Mouse (Mus musculus): ENCODE measurements around the gene Pcyt2.

Pcyt2 gene

DNA sequence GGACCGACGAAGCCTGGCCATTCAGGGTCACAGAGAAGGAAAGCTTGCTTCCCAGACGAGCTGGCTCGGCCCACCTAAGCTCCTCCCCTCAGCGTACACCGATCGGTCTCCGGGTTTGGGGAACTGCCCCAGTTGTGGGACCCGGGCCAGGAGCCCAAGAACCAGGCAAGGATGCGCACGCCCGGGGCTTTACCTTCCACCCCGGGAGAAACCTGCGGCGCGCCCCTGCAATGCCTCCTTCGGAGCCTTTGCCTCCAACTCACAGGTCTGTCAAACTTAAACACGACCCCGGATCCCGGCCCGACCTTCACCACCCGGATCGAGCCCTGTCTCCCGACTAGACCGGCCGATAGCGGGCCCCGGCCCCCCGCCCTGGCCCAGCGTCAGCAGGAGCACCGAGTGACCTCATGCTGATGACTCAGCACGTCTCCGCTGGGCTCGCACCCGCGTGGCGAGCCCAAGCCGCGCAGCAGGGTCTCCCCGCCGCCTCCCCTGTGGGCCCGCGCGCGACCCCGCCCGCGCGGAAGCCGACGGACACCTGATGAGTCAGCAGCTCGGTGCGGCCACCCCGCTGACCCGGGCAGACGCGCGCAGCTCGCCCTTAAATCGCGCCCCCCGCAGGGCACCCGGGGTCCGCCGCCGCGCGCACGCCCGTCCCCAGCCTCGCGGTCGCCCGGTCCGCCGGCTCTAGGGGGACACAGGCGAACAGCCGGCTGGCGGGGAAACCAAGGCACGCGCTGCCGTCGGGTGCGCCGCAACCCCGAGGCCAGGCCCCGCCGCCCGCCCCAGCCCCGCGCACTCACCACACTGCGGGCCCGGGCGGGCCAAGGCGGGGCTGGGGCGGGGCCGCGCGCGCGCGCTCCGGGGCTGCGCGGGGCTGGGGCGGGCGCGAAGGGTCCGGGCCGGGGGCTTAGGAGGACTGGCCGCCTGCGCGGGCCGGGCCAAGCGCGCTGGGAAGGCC lies 15.1 kb upstream of the Pcyt2 start:
- peak; percentile 67 for DNase-seq (ENCODE audit: low spot score)

DNA sequence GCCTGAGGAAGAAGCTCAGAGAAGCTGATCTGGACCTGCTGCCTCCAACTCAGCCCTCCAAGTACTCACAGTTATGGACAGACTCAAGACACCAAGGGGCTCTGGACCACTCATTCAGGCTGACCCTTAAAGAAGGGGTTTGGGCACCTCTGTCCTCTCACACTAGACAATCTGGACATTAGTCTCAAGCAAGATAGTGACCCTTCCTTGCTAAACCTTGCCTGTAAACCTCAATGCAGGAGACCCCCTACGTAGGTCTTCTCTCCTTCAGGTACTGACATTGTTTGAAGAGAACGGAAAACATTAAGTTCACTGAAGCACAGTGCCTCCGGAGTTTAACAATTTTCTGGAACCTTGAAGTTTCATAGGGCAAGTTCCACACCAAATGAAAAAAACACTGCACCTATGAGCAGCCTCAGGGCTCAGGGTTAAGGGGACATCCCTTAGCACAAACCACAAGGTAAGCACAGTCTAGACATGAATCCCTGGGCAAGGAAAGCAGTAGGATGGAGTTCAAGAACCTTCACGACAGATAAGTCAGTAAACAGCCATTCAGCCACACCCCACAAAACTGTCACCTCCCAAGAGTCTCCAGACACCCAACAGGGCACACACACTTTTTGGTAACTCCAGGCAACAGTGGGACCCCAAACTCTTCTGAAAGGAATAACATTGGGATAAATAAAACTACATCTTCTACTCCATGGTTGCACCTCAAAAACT lies 14.2 kb upstream of the Pcyt2 start:
- no peak for DNase-seq (ENCODE audit: low spot score)

DNA sequence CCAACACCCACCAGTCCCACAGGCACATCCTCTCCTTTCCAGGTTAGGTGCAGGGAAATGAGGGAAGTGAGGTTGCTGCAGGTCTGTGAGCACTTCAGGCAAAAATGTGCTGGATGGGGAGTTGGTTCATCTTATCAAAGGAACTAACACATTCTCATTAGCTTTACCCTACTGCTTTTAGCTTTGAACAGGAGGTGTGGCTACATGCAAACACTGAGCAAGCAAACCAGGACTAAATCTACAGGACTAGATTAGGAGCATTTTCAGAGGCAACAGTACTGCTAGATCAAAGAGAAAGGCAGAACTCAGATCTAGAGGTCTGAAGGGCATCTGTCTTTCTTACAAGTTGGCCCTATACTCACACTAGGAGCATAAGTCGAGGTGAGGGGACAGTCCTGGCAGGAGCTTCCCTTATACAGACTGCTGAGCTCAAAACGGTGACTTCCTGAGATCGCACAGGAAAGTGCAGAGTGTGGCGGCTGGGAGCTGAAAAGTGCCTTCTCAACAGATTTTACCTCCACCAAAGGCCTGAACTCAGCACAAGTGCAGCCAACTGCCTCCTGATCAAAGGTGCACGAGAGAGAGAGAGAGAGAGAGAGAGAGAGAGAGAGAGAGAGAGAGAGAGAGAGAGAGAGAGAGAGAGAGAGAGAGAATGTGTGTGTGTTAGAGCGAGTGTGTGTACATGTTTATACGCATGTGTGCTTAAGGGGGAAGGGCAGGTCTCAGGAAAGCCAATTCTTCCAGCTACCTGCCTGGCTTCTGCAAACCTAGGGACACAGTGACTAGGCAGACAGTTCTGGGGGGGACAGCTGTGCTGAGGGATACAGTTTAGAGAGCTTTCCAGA lies 13.4 kb upstream of the Pcyt2 start:
- no peak for DNase-seq (ENCODE audit: low spot score)

DNA sequence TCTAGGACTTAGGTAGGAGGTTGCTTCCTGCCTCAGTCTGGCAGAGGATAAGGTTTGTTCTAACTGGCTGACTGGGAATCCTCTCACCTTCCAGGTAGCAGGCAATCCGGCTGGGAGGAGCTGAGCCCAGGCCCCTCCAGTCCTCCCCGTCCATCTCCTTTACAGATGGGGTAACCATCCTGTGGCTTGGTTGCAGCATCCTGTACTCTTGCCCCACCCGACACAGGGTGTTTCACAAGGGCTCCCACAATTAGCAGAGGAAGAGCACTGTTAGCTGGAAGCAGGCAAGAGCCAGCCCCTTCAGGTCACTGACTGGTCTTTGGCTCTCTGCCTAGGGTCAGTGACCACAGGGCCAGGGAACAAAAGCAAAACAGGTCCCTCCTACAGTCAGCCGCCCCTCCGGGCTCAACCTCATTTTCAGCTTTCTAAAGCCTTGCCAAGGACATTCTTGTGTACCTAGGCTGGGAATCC lies 12.7 kb upstream of the Pcyt2 start:
- no peak for DNase-seq (ENCODE audit: low spot score)

DNA sequence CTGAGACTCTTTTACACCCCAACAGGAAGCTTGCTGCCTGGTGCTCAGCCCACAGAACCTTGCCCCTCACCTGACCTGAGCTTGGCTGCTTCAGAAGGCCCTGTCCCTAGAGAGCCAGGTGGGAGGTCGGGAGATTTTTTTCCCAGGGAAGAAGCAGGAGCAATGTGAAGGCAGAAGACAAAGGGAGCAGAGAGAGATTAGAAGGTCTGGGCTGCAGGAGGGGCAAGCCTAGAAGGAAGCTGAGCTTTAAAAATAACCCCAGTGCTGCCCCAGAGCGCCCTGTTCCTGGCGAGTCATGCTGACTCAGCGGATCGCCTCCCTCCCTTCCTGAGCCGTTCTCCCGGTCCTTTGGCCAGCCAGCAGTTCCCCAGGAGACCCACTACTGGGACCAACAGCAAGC lies 12.2 kb upstream of the Pcyt2 start:
- no peak for DNase-seq (ENCODE audit: low spot score)

DNA sequence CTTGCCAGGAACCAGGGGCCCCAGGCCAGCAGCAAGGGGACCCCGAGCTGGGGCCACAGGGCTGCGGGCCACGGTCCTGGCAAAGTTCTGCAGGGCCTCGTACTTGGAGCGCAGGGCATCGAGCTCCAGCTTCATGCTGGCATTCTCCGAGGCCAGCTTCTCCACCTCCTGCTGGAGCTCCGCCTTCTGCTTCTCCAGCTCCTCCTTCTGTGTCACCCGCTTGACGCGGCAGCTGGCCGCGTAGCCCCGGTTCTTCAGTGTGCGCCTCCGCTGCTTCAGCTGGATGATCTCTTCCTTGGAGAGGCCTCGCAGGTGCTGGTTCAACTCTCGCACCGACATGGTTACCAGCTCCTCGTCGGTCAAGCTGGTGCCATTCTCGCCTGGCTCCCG lies 11.6 kb upstream of the Pcyt2 start:
- DNase-seq (ENCODE audit: low spot score), result no peak

DNA sequence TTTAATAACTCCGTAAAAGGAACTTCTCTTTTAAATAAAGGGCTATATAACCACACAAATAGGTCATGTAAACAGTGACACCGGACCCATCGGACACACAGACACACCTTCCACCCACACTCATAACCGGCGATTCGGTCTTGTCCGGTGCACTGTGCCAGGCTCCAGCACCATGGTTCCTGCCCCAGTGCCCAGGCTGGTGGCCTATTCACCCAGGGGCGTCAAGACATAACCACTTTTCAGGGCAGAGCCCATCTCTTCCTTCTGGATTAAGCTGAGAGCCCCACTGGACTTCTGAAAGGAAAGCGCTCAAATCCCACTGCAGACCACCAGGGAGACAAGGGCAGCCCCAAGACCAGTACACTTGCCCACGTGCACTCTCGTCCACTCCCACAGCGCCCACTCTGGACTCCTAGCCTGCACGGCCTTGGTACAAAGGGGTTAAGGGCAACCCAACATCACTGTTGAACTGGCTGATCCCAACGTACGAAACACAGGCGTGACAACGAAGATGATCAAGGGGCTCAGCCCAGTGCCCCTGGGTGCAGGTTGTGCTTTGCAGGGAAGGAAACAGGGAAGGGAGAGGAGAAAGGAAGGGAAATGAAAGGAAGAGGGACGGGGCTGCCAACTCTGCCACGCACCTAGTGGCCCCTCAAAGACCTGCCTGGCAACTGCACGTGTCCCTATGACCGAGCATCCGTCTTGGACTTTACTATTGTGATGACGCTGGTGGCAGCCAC lies 11.0 kb upstream of the Pcyt2 start:
- DNase-seq (ENCODE audit: low spot score), result no peak

DNA sequence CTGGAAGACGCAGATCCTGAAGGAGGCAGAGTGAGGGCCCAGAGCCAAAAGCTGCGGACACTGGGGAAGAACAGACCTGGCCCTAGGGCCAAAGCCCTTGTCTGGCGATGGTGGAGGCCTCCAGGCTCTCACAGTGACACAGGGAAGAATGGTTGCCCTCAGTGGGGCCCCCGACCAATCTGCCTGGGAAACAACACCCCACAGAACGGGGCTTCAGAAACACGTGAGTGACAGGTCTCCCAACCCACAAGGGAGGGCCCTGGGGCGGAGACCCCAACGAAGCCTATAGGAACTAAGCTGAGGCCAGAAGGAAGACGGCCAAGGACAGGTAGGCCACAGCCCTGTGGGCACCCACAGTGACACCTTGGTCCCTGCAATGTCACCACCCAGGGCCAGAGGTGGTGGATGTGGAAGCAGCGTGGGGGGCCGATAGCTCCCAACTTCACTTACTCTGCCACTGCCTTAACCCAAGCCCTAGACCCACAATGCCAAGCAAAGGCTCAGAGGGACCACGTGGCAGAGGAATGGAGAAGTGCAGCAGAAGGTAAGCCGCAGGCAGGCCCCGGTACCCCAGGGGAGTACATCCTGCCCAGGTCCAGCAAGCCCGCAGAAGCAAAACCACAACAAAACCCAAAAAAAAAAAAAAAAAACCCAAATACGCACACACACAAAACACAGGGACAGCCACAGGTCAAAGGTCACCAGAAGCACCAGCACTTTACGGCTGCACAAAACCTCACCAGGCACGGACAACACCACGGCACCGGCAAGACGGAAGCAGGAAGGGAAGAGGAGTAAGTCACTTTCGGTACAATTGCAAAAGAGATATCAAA lies 9.9 kb upstream of the Pcyt2 start:
- DNase-seq (ENCODE audit: low spot score), result no peak

DNA sequence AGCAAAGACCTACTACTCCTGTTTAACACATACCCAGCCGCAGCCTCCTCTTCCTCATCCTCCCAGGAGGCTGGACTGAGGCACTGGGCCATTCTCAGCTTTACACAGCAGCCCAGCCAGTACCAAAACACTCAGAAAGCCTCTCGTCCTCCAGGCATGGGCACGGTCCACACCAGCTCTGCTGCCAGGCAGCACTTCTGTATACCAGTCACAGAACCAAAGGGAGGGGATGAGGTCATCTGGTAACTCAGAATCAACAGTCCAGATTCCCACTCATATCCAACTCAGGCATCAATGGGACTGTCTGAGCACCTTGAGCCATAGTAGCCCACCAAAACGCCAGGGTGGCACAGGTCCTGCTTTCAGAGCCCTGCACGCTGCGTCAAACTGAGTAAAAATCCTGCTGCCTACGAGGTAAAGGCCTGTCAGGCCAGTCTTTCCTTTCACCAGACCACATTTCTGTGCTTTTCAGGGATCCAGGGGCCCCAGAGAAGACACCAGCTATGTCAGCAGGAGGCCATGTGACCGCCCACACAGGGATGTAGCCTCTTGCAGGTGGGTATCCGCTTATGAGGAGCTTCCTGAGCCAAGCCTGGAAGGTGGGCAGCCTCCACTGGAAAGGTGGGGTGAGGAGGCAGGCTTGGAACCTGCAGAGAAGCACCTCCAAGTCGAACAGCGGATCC lies 9.2 kb upstream of the Pcyt2 start:
- DNase-seq (ENCODE audit: low spot score), result no peak

DNA sequence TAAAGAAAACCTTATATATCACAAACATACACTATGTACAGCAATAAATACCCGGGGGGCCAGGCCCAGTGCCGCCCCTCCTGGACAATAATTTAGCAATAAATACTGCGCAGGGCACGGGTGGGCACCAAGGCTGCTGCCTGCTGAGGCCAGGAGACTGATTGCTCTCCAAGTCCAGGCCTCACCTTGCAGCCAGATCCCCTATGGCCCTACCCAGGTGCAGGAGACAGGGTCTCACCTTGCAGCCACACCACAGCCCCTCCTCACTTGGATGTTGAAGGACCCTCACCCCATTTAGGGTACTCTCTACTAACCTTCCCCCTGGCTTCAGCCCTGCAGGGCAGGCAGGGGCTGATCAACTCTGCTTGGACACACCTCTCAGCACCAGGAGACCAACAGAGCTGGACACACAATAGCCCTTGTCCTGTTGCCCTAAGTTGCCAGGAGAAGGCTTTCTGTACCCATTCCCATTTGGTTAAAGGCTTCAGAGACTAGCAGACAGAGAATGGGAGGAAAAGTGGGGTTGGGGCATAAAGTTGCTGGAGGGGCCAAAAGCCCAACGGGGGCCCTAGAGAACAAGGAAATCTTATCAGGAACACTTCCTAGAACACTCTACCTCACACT lies 7.5 kb upstream of the Pcyt2 start, which contains the start of gene Sirt7:
Gene Sirt7 (minus strand): TSS at position 89 of the 624 bp plus-strand sequence.
- DNase-seq (ENCODE audit: low spot score), result no peak

DNA sequence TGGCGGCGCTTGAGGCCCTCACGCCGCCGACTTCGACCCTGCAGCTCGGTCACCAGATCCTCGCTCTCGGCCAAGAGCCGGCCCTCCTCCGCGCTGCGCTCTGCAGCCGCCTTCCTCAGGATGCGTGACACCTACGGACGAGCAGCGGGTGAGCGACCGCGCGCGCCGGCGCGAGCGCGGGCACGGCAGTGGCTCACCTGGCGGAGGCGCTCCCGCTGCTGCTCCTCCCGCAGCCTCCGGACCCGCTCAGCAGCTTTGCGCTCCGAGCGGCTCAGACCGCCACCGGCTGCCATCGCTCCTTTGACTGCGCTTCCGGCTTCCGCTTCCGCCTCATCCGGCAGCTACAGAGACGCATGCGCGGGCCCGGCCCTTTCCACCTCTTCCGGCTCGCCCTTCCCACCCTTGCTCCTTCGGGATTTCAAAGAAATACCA lies 7.0 kb upstream of the Pcyt2 start:
- DNase-seq (ENCODE audit: low spot score), result peak; percentile 87

DNA sequence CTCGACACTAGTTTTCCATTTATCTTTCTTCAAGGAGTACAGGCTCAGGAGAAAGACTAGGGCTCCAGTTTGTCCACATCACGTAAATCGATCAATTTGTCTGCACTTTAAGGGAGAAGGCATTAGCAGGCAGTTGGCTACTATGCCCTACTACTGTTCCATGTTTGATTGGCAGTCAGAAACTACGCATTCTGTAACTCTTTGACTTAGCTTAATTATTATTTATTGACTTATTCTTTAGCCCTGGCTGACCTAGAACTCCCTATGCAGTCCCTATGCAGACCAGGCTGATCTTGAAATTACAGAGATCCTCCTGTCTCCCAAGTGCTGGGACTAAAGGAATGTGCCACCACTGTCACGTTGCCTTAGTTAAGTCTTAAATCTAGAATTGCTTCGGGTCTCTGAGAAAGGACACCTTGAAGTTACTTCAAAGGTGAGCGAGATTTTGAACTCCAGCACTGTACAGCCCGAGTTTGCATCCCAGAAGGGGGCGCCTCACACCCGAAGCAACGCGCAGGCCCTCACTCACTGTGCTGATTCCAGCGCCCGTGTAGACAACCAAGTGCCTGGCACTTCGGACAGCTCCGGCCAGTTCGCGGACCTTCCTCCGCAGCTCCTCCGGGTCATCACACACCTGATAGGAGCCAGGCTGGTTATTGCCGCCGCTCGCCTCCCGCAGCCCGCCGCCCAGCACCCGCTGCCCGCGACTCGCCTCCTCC lies 6.4 kb upstream of the Pcyt2 start:
- peak; percentile 65 for DNase-seq (ENCODE audit: low spot score)

DNA sequence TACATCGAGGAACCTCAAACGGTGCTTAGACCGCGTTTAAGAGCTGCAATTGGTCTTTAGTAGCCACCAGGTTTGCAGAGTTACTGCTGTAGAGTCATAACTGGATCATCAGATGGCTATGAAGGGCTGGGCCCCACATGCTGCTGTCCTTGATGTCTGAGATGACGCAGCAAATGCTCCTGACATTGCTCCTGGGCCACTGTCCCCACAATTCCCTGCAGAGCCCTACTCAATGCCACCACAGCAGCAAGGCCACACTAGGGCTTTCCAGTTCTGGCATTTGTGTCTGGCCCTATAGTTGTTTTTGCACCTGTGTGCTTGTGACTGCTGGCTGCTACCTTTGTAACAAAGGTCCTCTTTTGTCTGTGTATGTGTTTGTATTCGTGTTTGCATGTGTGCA lies 5.1 kb upstream of the Pcyt2 start:
- DNase-seq (ENCODE audit: low spot score), result no peak

DNA sequence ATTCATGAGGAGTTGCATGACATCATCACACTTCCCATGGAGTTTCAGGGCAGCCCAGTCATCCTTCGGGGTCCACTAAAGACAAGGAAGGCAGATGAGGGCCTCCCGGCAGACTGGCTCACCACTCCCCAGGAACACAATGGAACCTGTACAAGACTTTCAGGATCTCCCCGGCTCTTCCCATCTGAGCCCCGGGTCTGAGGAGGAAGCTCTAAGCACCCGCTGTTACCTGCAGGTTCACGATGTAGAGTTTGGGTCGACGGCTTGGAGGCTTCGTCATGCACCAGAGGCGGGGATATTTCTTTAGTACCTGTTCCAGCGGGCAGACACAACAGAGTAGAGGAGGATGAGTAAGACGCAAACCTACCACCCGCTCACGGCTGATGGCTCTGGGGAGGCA lies 2.5 kb upstream of the Pcyt2 start:
- DNase-seq (ENCODE audit: low spot score), result no peak

DNA sequence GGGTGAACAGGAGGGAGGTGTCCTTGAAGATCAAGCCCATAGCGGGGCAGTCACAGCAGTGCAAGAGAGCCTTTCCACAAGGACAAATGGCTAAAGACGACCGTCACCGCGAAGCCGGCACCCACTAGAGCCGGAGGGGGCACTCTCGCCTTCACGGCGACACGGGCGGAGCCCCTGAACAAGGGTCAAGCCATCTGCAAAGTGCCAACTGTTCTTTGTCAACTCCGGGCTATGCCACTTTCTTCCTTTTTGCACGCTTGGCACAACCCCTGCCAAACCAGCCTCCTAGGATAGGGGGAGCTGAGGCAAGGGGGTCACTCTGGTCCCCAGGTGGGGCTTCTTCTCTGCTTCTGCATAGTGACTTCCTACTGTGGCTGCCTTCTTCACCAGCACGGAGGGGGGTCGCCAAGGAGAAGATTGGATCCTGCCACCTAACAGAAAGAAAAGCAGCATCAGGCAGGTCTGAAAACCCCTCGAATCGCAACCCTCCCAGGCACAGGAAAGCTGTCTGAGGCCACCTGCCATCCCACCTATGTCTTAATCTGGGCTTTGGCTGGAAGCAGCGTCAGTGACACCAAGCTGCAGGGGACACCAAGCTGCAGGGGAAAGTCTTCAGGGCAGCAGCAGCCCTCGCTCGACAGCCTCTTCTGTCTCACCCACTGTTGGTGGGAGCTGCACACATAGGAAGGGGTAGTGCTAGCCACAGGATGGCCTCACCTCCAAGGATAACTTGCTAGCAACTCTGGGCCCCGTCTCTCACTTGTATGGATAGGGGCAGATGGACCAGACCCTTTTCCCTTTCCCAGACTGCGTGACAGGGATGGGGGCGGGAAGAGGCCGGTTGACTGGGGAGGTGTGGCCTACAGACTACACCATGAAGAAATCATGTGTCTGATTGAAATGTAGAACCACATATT lies 1.1 kb upstream of the Pcyt2 start:
- DNase-seq (ENCODE audit: low spot score), result no peak

DNA sequence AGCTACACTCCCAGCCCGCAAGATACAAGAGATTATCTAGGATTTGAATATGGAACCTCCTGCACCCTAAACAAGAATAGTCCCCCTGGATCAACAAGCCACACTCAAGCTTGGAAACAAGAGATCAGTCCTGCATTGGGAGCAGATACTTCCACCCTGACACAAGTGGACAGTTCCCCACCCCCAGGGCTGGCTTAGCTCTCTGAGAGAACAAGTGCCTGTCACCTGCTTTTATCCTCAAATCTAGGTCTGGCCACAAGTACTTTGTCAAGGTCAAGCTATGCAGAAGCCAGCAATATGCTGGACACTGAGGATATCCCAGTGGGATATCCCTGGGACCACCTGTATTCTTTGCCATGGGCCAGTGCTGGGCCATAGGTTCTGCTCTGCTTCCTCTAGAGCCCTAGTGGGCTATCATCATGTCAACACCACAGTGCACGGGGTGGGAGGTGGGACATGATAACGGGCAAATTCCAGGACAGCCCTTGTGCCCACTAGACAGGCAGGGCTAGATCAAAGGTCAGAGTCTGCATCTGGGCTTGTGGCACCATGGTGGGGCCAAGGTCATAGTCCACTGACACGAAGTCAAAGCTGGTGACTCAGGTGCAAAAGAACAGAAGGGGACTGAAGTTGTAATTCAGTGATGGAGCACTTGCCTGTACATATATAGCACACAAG lies 980 bp downstream of the Pcyt2 start:
- no peak for DNase-seq (ENCODE audit: low spot score)

DNA sequence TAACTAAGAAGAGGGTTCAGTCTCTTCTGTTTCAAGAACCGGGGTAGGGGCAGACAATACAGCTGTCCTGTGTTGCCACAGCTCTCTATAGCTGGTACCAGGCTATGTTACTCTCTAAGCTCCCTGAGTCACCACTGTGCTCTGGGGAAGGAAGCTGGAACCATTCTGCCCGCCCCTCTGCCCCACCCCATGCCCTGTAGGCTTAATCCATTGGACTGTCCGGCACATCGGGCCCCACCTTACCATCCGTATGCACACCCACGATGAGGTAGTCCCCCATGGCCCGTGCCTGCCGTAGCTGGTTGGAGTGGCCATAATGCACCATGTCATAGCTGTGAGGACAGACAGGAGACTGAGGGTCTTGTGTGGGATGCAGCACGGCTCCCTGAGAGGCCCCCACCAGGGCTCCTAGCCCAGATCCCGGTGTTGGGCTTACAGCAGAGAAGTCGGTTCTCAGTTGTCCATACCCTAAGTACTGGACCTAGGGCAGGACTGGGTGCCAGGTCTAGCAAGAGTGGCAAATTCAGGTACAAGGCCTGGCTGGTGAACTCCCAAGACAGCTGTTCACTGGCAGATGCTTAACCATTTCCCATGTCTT lies 2.0 kb downstream of the Pcyt2 start:
- DNase-seq (ENCODE audit: low spot score), result no peak
